Mouse (Mus musculus): ENCODE results near the gene Zdhhc1. TPM values are rescaled to one million over a fixed set of nuclear protein-coding genes. Genes with fewer than 3 reads are reported as not detected.

The Zdhhc1 gene
- 68.3 TPM for polyA plus RNA-seq (2021)

DNA sequence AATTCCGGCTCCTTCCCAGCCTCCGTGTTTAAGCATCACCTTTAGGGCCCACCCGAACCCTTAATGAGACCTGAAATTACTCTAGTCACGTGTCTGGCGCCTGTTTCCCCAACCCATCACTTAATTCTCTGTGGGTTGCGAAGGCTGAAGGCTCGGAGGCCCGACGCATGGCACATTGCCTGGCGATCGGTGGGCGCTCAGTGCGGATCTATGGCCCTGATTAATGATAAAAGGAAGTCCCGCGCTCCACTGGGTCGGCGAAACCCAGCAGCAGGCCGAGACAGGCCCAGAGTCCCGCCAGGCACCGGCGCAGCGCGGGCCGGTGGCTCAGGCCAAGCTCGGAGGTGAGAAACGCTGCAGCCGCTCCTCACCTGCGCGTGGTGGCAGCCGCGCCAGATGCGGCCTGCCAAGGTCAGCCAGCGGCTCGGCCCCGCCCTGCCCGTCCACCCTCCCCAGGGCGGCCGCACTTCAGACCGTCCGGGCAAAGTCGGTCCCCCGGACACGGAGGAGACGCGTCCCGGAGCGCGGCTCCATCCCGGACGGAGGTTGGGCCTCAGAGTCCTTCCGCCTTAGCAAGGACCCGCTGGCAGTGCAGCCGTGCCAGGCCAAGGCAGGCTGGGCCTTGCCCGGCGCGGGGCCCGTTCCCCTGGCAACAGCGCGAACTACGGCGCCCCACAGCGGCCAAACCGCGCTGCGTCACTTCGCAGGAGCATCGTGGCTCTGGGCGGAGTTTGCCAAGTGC lies at the start of gene Zdhhc1:
TSS of gene Zdhhc1 (minus strand) at position 464 of the 742 bp plus-strand sequence.
- TF ChIP-seq CTCF (IDR thresholded peaks at IDR 0.05), result peak; percentile 99
- ChIA-PET CTCF (no interaction called here), POLR2A (interaction anchor here (1.3 to 1.6 kb wide), 2 partner anchors 12 to 19 kb away, joined by 3 to 4 read pairs; no protein-coding TSS in a partner anchor)
- no peaks in the 10 kb centered on the region for H3K27me3 ChIP-seq
- ATAC-seq (peak; percentile 82), DNase-seq (ENCODE audit: low read depth, low spot score) (no peak)
- in situ Hi-C loops (cut with MboI; ENCODE audit: low pct_unique_long_range_greater_than_20kb), result no loop called here

GRCm38 (mm10) chr8:105545249-105545648 lies 48.5 kb upstream of the Zdhhc1 start:
- ChIA-PET POLR2A (interaction anchor here (0.6 kb wide), 1 partner anchor 65 kb away, joined by 5 read pairs; no protein-coding TSS in a partner anchor), CTCF (interaction anchor here (1.1 to 4.1 kb wide), 6 partner anchors 13 to 69 kb away, joined by 3 to 34 read pairs (median 4); partner anchors contain the start of gene Hsd11b2)
- ATAC-seq (peak; percentile 6), DNase-seq (ENCODE audit: low read depth, low spot score) (no peak)
- TF ChIP-seq CTCF (IDR thresholded peaks at IDR 0.05), result no peak
- in situ Hi-C loops (cut with MboI; ENCODE audit: low pct_unique_long_range_greater_than_20kb), result no loop called here
- no peaks in the 10 kb centered on the region for H3K27me3 ChIP-seq

DNA sequence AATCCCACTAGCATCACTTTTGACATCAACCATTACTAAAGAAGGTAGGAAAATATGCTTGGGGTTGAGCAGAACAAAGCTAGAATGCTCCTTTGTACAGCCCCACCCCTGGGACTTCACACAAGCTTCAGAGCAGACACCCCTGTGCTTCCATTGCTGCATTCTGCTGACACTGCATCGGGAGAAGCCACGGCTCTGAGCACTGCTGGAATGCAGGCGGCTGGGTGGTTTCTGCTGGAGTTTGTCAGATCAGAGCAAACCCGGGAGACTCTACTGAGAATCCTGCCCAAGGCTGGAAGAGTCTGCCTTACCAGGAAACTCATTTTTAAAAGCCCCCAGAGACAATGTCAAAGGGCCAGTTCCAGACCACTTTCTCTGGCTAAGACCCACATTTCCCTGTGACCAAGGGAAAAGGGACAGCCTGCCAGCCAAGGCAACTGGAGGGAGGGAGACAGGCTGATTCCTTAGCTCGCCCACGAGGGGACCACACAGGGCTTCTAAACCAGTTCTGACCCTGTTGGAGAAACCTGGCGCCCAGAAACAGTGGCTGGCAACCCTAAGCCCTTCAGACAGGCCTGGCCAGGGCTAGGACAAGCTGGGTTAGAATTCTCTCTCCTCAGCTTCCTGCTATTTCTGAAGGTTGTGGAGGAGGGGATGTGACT lies 48.0 kb upstream of the Zdhhc1 start:
- DNase-seq (ENCODE audit: low read depth, low spot score) (no peak), ATAC-seq (peak; percentile 86)
- TF ChIP-seq CTCF (IDR thresholded peaks at IDR 0.05), result no peak
- CTCF ChIA-PET, result interaction anchor here (0.6 to 4.1 kb wide), 6 partner anchors 8 to 68 kb away, joined by 3 to 34 read pairs (median 4); partner anchors contain the start of gene Hsd11b2
- in situ Hi-C loops (cut with MboI; ENCODE audit: low pct_unique_long_range_greater_than_20kb), result no loop called here
- H3K27me3 ChIP-seq, result no peaks in the 10 kb centered on the region
- POLR2A ChIA-PET, result interaction anchor here (0.6 kb wide), 1 partner anchor 64 kb away, joined by 5 read pairs; no protein-coding TSS in a partner anchor

DNA sequence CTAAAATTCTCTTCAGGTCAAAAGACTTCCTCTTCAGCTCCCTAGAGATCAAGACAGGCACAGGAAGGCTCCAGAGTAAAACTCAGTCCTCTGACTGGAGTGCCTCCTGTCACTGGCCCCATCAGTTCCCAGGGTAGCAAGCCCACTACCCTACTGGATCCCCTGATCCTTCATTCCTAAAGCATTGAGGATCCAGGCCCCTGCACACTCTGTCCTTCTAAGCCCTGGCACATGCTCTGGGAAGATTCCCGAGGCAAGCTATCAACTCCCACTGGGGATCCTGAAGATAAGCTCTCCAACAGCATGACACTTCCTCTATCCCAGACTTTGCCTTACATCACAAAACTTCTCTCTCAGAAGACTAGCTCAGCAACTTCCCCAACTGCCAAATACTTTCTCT lies 47.0 kb upstream of the Zdhhc1 start:
- no peak for DNase-seq (ENCODE audit: low read depth, low spot score)
- POLR2A ChIA-PET, result no interaction called here
- no peaks in the 10 kb centered on the region for H3K27me3 ChIP-seq
- CTCF ChIA-PET, result interaction anchor here (1.9 to 4.1 kb wide), 4 partner anchors 12 to 59 kb away, joined by 4 to 34 read pairs (median 6); partner anchors contain the start of gene Hsd11b2
- no peak for ATAC-seq
- TF ChIP-seq CTCF (IDR thresholded peaks at IDR 0.05), result no peak
- in situ Hi-C loops (cut with MboI; ENCODE audit: low pct_unique_long_range_greater_than_20kb), result no loop called here

GRCm38 (mm10) chr8:105542808-105543207 lies 46.1 kb upstream of the Zdhhc1 start:
- CTCF ChIA-PET, result interaction anchor here (4.1 kb wide), 1 partner anchor 11 kb away, joined by 34 read pairs; no protein-coding TSS in a partner anchor
- H3K27me3 ChIP-seq, result no peaks in the 10 kb centered on the region
- no peak for TF ChIP-seq CTCF (IDR thresholded peaks at IDR 0.05)
- in situ Hi-C loops (cut with MboI; ENCODE audit: low pct_unique_long_range_greater_than_20kb), result no loop called here
- POLR2A ChIA-PET, result no interaction called here
- DNase-seq (ENCODE audit: low read depth, low spot score), result no peak
- no peak for ATAC-seq

GRCm38 (mm10) chr8:105542032-105542656 lies 45.4 kb upstream of the Zdhhc1 start:
- POLR2A ChIA-PET, result no interaction called here
- DNase-seq (ENCODE audit: low read depth, low spot score), result no peak
- no peak for ATAC-seq
- no peak for TF ChIP-seq CTCF (IDR thresholded peaks at IDR 0.05)
- in situ Hi-C loops (cut with MboI; ENCODE audit: low pct_unique_long_range_greater_than_20kb), result no loop called here
- CTCF ChIA-PET, result interaction anchor here (1.4 kb wide), 1 partner anchor 10 kb away, joined by 3 read pairs; no protein-coding TSS in a partner anchor
- no peaks in the 10 kb centered on the region for H3K27me3 ChIP-seq

GRCm38 (mm10) chr8:105538940-105539339 lies 42.2 kb upstream of the Zdhhc1 start:
- in situ Hi-C loops (cut with MboI; ENCODE audit: low pct_unique_long_range_greater_than_20kb), result no loop called here
- ATAC-seq (no peak), DNase-seq (ENCODE audit: low read depth, low spot score) (no peak)
- no peak for TF ChIP-seq CTCF (IDR thresholded peaks at IDR 0.05)
- H3K27me3 ChIP-seq, result no peaks in the 10 kb centered on the region
- ChIA-PET CTCF (interaction anchor here (1.0 to 3.0 kb wide), 6 partner anchors 8 to 189 kb away, joined by 3 to 11 read pairs (median 4); no protein-coding TSS in a partner anchor), POLR2A (interaction anchor here (0.6 kb wide), 1 partner anchor 22 kb away, joined by 3 read pairs; no protein-coding TSS in a partner anchor)

- no peaks in the 10 kb centered on the region for H3K27me3 ChIP-seq
- CTCF ChIA-PET, result interaction anchor here (1.2 to 3.0 kb wide), 2 partner anchors 21 to 52 kb away, joined by 7 to 9 read pairs; no protein-coding TSS in a partner anchor
- ATAC-seq, result peak; percentile 7
- DNase-seq (ENCODE audit: low read depth, low spot score), result no peak
- no peak for TF ChIP-seq CTCF (IDR thresholded peaks at IDR 0.05)
- in situ Hi-C loops (cut with MboI; ENCODE audit: low pct_unique_long_range_greater_than_20kb), result no loop called here
- POLR2A ChIA-PET, result no interaction called here
Measured at GRCm38 (mm10) chr8:105537011-105537677, 40.4 kb upstream of the Zdhhc1 start.

DNA sequence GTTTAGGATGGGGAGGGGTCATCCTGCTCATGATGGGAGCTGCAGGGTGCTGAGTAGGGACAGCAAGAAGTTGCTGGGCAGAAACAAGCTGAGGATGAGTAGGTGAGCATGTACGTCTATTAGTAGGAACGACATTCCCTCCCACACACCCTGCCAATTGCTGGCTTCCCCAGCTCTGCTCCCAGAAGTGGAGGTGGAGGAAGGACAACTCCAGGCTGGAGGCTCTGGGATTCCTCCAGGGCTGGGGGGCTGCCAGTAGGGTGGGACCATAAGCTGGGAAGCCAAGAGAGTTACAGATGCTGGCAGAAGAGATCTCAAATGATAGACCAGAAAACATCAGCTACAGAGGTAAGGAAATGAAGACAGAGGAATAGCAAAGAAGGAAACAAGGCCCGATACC lies 39.8 kb upstream of the Zdhhc1 start:
- DNase-seq (ENCODE audit: low read depth, low spot score) (no peak), ATAC-seq (no peak)
- in situ Hi-C loops (cut with MboI; ENCODE audit: low pct_unique_long_range_greater_than_20kb), result no loop called here
- ChIA-PET POLR2A (no interaction called here), CTCF (interaction anchor here (1.2 kb wide), 1 partner anchor 20 kb away, joined by 7 read pairs; no protein-coding TSS in a partner anchor)
- no peak for TF ChIP-seq CTCF (IDR thresholded peaks at IDR 0.05)
- no peaks in the 10 kb centered on the region for H3K27me3 ChIP-seq

All from Patski (cell line).